Mouse (Mus musculus): ENCODE measurements around the gene Zfp3.
A peak's percentile ranks its signal among the peaks of the same experiment; 100 is the strongest.
"Not testable (repeated sequence)": the region's sequence is repeated elsewhere in the genome, so short reads cannot be mapped to it uniquely, and the experiment has no call there.

The Zfp3 gene

GRCm38 (mm10) chr11:70755645-70756044 lies 8.4 kb upstream of the Zfp3 start:
- peak; percentile 78 for DNase-seq (ENCODE audit: low read depth, low spot score)

GRCm38 (mm10) chr11:70760446-70760845 lies 3.6 kb upstream of the Zfp3 start:
- DNase-seq (ENCODE audit: low read depth, low spot score) = not testable (repeated sequence)

GRCm38 (mm10) chr11:70762641-70763040 lies 1.4 kb upstream of the Zfp3 start:
- no peak for DNase-seq (ENCODE audit: low read depth, low spot score)

GRCm38 (mm10) chr11:70763582-70763935 lies 450 bp upstream of the Zfp3 start:
- peak; percentile 73 for DNase-seq (ENCODE audit: low read depth, low spot score)

GRCm38 (mm10) chr11:70765776-70766445 lies 1.9 kb downstream of the Zfp3 start:
- DNase-seq (ENCODE audit: low read depth, low spot score) = no peak

GRCm38 (mm10) chr11:70770804-70771203 lies 6.8 kb downstream of the Zfp3 start:
- DNase-seq (ENCODE audit: low read depth, low spot score) = no peak

GRCm38 (mm10) chr11:70776830-70777571 lies 13.0 kb downstream of the Zfp3 start:
- DNase-seq (ENCODE audit: low read depth, low spot score) = peak; percentile 87

- no peak for DNase-seq (ENCODE audit: low read depth, low spot score)
These were observed 13.6 kb downstream of the Zfp3 start for GRCm38 (mm10) chr11:70777634-70778033.

- DNase-seq (ENCODE audit: low read depth, low spot score) = peak; percentile 52
These were observed 14.0 kb downstream of the Zfp3 start for GRCm38 (mm10) chr11:70778058-70778457.

- DNase-seq (ENCODE audit: low read depth, low spot score) = no peak
These were observed 21.9 kb downstream of the Zfp3 start for GRCm38 (mm10) chr11:70785908-70786307.

- DNase-seq (ENCODE audit: low read depth, low spot score) = no peak
These were observed 23.0 kb downstream of the Zfp3 start for GRCm38 (mm10) chr11:70787052-70787451.

- no peak for DNase-seq (ENCODE audit: low read depth, low spot score)
These were observed 25.1 kb downstream of the Zfp3 start for GRCm38 (mm10) chr11:70788972-70789655.

GRCm38 (mm10) chr11:70790426-70790825 lies 26.4 kb downstream of the Zfp3 start:
- peak; percentile 37 for DNase-seq (ENCODE audit: low read depth, low spot score)

- no peak for DNase-seq (ENCODE audit: low read depth, low spot score)
These were observed 27.0 kb downstream of the Zfp3 start for GRCm38 (mm10) chr11:70790874-70791551.

- no peak for DNase-seq (ENCODE audit: low read depth, low spot score)
These were observed 27.7 kb downstream of the Zfp3 start for GRCm38 (mm10) chr11:70791676-70792075.

GRCm38 (mm10) chr11:70792409-70792808 lies 28.4 kb downstream of the Zfp3 start:
- DNase-seq (ENCODE audit: low read depth, low spot score) = no peak

GRCm38 (mm10) chr11:70802208-70802864 lies 38.3 kb downstream of the Zfp3 start:
- DNase-seq (ENCODE audit: low read depth, low spot score) = peak; percentile 28

- DNase-seq (ENCODE audit: low read depth, low spot score) = no peak
These were observed 38.9 kb downstream of the Zfp3 start for GRCm38 (mm10) chr11:70802865-70803261.

GRCm38 (mm10) chr11:70803711-70804200 lies 39.7 kb downstream of the Zfp3 start:
- DNase-seq (ENCODE audit: low read depth, low spot score) = no peak

- DNase-seq (ENCODE audit: low read depth, low spot score) = no peak
These were observed 40.4 kb downstream of the Zfp3 start for GRCm38 (mm10) chr11:70804395-70804794.

- no peak for DNase-seq (ENCODE audit: low read depth, low spot score)
These were observed 41.7 kb downstream of the Zfp3 start for GRCm38 (mm10) chr11:70805641-70806175.
